9 mouse cellular contexts compared by ENCODE assay signal in genomic region chr13:68999826-69000225, GRCm38 (mm10). TPM values are rescaled to one million over a fixed set of nuclear protein-coding genes. Genes with fewer than 3 reads are reported as not detected.
DNase-seq lines count a peak whose midpoint lies in the region; ATAC-seq and TF ChIP-seq lines count a peak whose summit lies in the region.
"Had no signal": no experiment of that assay in that cellular context is flagged by ENCODE, and none has a peak within 500 bp of the region (broad histone marks: within the 10 kb centered on the region; RNA-seq: fewer than 3 reads in every experiment).

No protein-coding gene starts in this region.

- no peak for TF ChIP-seq CTCF in gastrocnemius, adult 2 months (IDR thresholded peaks at IDR 0.05)

- peak overlapping the region; percentile 61 for H3K27ac ChIP-seq in gastrocnemius, adult 2 months
- H3K27ac ChIP-seq in neural tube, embryonic 11.5 days (ENCODE audit: low read depth, low read length) = no peak overlapping the region
- no peak overlapping the region for H3K27ac ChIP-seq in liver, embryonic 12.5 days

- no peak for ATAC-seq in neural tube, embryonic 11.5 days (ENCODE audit: insufficient read depth, low FRiP score, low TSS enrichment)
- ATAC-seq in liver, embryonic 12.5 days = 0 out of 2 replicates have a peak, but pooled peaks have one; percentile 2
- no peak for ATAC-seq in granulocyte monocyte progenitor cell, adult 5-6 weeks (replicated peaks; ENCODE audit: poor library complexity, severe bottlenecking)

- H3K4me1 ChIP-seq in neural tube, embryonic 11.5 days (ENCODE audit: control insufficient read depth, insufficient read depth, low read length) = 0 out of 2 replicates have a peak, but pooled peaks cover 2% of the 10 kb centered on the region
- H3K4me1 ChIP-seq in liver, embryonic 12.5 days = no peaks in the 10 kb centered on the region
- H3K4me1 ChIP-seq: megakaryocyte, embryonic 14.5 days had no signal

- WGBS in neural tube, embryonic 11.5 days = 40% methylated on average over 5 of the region's 5 CpGs
- 39% methylated on average over 5 of the region's 5 CpGs for WGBS in liver, embryonic 12.5 days (ENCODE audit: insufficient replicate concordance)

- 0 out of 2 replicates have a peak, but pooled peaks cover 2% of the 10 kb centered on the region for H3K27me3 ChIP-seq in neural tube, embryonic 11.5 days (ENCODE audit: control insufficient read depth, insufficient read depth, low read length)
- peaks cover 40% of the 10 kb centered on the region for H3K27me3 ChIP-seq in liver, embryonic 12.5 days (replicated peaks)

- peak overlapping the region; percentile 62; the same call in 1 of the 2 replicates for H3K9ac ChIP-seq in neural tube, embryonic 11.5 days (ENCODE audit: low read length)
- no peak overlapping the region for H3K9ac ChIP-seq in liver, embryonic 12.5 days

- peak overlapping the region; percentile 88 for H3K4me3 ChIP-seq in gastrocnemius, adult 2 months
- peak overlapping the region; percentile 49 for H3K4me3 ChIP-seq in neural tube, embryonic 11.5 days (ENCODE audit: low read depth, low read length)
- no peak overlapping the region for H3K4me3 ChIP-seq in liver, embryonic 12.5 days
- H3K4me3 ChIP-seq: megakaryocyte, embryonic 14.5 days had no signal

- H3K4me2 ChIP-seq in neural tube, embryonic 11.5 days (ENCODE audit: low read depth) = peak overlapping the region; percentile 90
- H3K4me2 ChIP-seq in liver, embryonic 12.5 days = peak overlapping the region; percentile 39

- DNase-seq in gastrocnemius, adult 2 months = no peak
- no peak for DNase-seq in gastrocnemius, adult 18-20 months (ENCODE audit: low spot score)
- DNase-seq in neural tube, embryonic 11.5 days (ENCODE audit: low spot score) = no peak
- no peak for DNase-seq in neural tube, embryonic 10.5 days (ENCODE audit: extremely low spot score, low spot score)
- DNase-seq in layer of hippocampus, postnatal 14 days (ENCODE audit: low spot score in 2 of 2) = no peak
- DNase-seq in right cerebral cortex, postnatal 14 days = no peak

- H3K36me3 ChIP-seq in neural tube, embryonic 11.5 days (ENCODE audit: control insufficient read depth, insufficient read depth, low read length) = no peaks in the 10 kb centered on the region
- H3K36me3 ChIP-seq in liver, embryonic 12.5 days = no peaks in the 10 kb centered on the region

- H3K9me3 ChIP-seq in neural tube, embryonic 11.5 days (ENCODE audit: control insufficient read depth, low read length) = no peaks in the 10 kb centered on the region
- H3K9me3 ChIP-seq in liver, embryonic 12.5 days (replicated peaks) = no peaks in the 10 kb centered on the region
- H3K9me3 ChIP-seq: megakaryocyte, embryonic 14.5 days had no signal

- intact Hi-C loops in gastrocnemius, adult 2 months (cut with DNase I) = loop anchor here (2.0 to 10.0 kb wide), 6 partner anchors 55 to 461 kb away; partner anchors contain the start of genes Fastkd3 and Mtrr

RNA-seq across cellular contexts. Expression of gene Adcy2, which starts 0.5 kb away (rescaled TPM):
- total RNA-seq in gastrocnemius, adult 2 months (2021) = 10 to 100 TPM; 37.7 to 44.8 TPM
- 10 to 100 TPM; 35.7 to 43.0 TPM for total RNA-seq in gastrocnemius, adult 18-20 months (2021)
- 7.5 and 7.8 TPM in 2 replicates for polyA plus RNA-seq in neural tube, embryonic 11.5 days (2014; fragmentation: Nextera tagmentation; extraction: Ambion mirVana)
- 0.48 and 0.51 TPM in 2 replicates for polyA plus RNA-seq in liver, embryonic 12.5 days (2016; fragmentation: Nextera tagmentation; extraction: Ambion mirVana)
- not detected in 2 replicates for total RNA-seq in granulocyte monocyte progenitor cell, adult 5-6 weeks (2014; fragmentation: Nextera tagmentation)
- not detected in 2 replicates for total RNA-seq in granulocyte monocyte progenitor cell, adult 5-6 weeks (2017)
- total RNA-seq in layer of hippocampus, postnatal 14 days (2021) = 10 to 100 TPM; 50.0 to 78.7 TPM

Comparison
In these comparisons a context has a peak if more than half of its experiments do, and no peak if none do; other contexts are left out.
1. RNA of gene Adcy2, which starts 0.5 kb away (total RNA-seq): 50.0 to 78.7 TPM in layer of hippocampus, postnatal 14 days, 37.7 to 44.8 TPM in gastrocnemius, adult 2 months and 35.7 to 43.0 TPM in gastrocnemius, adult 18-20 months; not detected in granulocyte monocyte progenitor cell, adult 5-6 weeks; every median in the first group is over 10 times any median in the second.